Mouse (Mus musculus): Measurements from ENCODE around the gene Rbm25.

Rbm25 gene

GRCm38 (mm10) chr12:83732225-83732624, 101.2 kb downstream of the Rbm25 start:
- DNase-seq (ENCODE audit: low spot score), result no peak
